Mouse (Mus musculus) bone marrow, adult 2 months (tissue): ENCODE data around the gene Ust.
A peak's percentile ranks its signal among the peaks of the same experiment; 100 is the strongest.

ENCODE experiments used
- CTCF ChIP-seq: fragments of 200-500 bp; IDR thresholded peaks from 2 replicates; pipeline ENCODE4 v1.5.1; 2011; ENCODE audit warnings: low read length, control low read depth; ENCODE audit not compliant: control insufficient read depth, insufficient read depth
- POLR2A ChIP-seq: fragments of 200-500 bp; IDR thresholded peaks from 2 replicates; pipeline ENCODE4 v1.6.1; 2011; ENCODE audit warnings: low read depth, mild to moderate bottlenecking, control low read depth, low read length, borderline replicate concordance; ENCODE audit not compliant: control insufficient read depth

- TF ChIP-seq POLR2A = no peak
- peak; percentile 51 for TF ChIP-seq CTCF
Measured at GRCm38 (mm10) chr10:8242336-8242735, 276.3 kb downstream of the Ust start.
